Mouse (Mus musculus) thymus, adult 2 months (tissue): Measurements from ENCODE around the gene Cryba4.

Experiments used
- CTCF ChIP-seq: fragments of 200-500 bp; IDR thresholded peaks from 2 replicates; pipeline ENCODE4 v1.5.1; 2012; ENCODE audit warnings: mild to moderate bottlenecking, control low read depth, low read length, moderate library complexity, borderline replicate concordance; ENCODE audit not compliant: control insufficient read depth, poor library complexity, insufficient read depth; ENCODE audit errors: extremely low read depth
- POLR2A ChIP-seq: fragments of 200-500 bp; IDR thresholded peaks from 2 replicates; pipeline ENCODE4 v1.6.1; 2012; ENCODE audit warnings: mild to moderate bottlenecking, low read length, control low read depth, moderate library complexity; ENCODE audit not compliant: control insufficient read depth, poor library complexity, insufficient read depth; ENCODE audit errors: extremely low read depth

DNA sequence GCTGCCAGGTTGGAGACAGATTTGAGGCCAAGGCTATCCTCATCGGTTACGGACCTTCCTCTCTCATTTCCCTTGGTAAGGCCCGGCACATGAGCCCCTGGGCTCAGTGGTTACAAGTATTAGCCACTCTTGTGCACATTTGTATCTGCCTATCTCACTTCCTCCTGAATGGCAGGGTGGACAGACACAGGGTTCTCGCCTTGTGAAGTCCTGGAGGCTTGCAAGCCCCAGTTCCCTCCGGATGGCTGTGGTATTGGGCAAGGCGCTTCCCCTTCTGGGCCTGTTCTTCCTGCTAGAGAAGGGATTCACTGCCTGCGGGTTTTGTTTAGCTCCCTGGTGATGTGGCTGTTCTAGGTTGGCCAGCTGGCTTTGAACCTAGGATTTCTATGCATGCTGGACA is 27.8 kb upstream of the Cryba4 start:
- no peak for TF ChIP-seq POLR2A
- TF ChIP-seq CTCF, result no peak
